Mouse (Mus musculus) layer of hippocampus, adult 8-10 months (tissue): ENCODE data around the gene Mettl8. TPM values are rescaled to one million over a fixed set of nuclear protein-coding genes. Genes with fewer than 3 reads are reported as not detected.

Experiments used
- DNase-seq, 2 experiments: peaks; one replicate each; pipeline ENCODE4 v3.0.0; 2022; ENCODE audit warnings: low spot score in 2 of 2
- total RNA-seq, 4 experiments: library from RNA; stranded (reverse); gene quantifications; 2 replicates each; pipeline ENCODE4 v1.2.4; 2022

Gene Mettl8
- total RNA-seq, 4 experiments from 2014 or later: 13.1 to 21.5 (median 15.1) TPM

DNA sequence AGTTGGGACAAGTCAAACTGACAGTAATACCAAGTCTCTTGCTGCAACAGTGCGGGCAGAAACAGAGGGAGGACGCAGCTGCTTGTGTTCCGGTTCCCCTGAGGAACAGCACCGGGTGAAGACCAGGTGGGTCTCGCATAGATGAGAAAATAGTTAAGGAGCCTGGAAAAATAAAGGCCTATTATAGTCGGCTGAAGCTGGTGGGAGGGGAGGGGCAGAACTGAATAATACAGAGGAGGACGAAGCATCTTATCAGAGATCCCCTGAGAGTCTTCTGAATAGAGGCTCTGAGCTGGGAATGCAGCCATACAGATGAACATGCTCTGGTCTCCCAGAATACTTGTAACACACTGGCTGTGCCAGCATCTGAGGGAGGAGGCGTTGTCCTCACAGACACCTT is 21.4 kb downstream of the Mettl8 start:
- DNase-seq: no peak

DNA sequence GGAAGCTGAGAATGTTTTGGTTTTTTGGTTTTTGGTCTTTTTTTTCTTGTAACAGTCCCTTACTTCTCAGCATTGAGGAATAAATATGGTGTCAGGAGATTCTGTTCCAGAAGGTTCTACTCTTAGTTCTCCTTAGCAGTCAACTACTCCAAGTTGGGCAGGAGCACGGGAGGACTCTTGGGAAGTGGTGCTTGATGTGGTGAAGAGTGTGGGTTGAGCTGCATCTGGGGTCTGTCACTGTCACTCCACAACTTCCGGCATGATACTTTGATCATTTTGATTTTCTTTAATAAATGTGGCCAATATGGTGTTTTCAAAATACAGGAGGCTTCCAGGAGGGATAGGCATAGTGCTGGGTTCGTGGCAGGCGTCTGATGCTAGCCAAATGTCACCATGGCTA is 22.4 kb downstream of the Mettl8 start:
- DNase-seq: no peak

DNA sequence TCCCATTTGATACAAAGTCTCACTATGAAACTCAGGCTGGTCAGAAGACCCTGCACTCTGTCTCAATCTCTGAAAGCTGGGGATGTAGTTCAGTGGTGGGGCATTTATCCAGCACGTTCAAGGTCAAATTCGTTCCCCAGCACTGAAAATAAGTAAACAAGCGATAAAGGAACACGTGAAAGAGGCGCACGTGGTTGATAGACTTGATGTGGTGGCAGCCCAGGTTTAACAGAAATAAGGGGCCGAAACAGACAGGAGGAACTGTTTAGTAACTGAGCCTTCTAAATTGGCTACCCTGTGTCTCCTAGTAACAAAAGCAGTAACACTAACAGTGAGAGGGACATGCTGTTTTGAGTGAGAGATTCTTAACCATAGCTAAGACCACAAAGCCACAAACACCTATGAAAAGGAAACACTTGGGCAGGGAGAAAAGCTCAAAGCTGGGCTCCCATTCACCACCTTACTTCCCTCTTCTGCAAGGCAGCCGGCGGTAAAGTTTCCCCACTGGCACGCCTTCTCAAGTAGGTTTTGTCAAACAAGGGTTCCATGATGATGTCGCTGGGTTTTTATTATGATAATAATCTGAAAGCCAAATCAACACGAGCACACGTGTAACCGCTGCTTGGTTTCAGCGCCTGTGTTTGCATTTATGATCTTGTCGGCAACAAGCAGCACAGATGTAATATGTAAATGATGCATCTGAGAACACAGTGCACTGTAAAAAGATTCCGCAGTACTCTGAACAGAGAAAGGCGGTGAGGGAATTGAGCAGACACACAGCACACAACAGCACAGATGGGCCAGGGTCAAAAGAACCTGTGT is 23.2 kb downstream of the Mettl8 start:
- DNase-seq: no peak

DNA sequence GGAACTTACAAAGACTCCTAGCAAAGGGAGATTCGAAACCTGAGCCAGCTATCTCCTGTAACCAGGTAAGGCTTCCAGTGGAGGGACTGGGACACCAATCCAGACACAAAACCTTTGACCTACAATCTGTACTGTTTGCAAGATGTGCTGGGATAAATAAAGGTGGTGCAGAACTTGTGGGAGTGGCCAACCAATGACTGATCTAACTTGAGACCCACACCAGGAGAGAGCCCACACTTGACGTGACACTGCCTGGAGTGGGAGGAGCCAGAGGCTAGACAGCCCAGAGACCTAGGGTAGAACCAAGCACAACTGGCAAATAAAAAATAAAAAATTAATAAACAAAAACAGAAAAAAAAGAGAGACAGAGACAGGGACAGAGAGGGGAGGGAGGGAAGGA is 24.7 kb downstream of the Mettl8 start:
- no peak for DNase-seq

DNA sequence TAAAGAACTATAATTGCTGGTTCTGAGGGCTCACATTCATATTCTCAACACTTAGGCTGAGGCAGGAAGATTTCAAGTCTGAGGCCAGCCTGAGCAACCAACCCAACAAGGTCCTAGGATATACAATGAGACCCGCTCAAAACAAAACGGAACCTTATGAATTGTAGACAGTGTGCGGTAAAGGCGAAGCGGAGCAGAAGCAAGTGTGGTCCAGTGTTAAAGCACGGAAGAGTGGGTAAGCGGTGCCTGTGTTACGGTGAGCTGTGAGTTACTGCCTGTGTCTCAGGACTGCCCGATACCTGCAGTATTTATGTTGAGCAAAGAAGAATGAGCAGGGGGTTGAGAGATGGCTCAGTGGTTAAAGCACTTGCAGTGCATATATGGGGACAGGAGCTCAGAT is 27.8 kb downstream of the Mettl8 start:
- no peak for DNase-seq

DNA sequence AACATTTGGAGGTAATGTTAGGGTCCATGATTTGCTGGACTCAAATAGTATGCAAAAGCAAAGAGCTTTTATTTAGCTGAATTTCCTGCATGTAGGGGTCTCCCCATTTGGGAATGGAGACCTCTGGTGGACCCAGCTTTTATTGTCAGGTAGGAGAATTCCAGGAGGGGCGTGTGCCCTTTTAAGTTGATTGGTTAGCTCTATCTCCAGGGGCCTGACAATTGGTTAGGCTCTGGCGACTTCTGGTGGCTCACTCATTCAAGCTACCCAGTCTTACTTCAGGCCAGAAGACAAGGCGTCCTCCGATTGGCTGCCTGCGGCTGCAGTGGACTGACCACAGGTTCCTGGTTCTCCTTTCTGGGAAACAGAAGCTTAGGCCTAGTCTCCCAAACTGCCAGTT is 28.6 kb downstream of the Mettl8 start:
- DNase-seq: no peak

DNA sequence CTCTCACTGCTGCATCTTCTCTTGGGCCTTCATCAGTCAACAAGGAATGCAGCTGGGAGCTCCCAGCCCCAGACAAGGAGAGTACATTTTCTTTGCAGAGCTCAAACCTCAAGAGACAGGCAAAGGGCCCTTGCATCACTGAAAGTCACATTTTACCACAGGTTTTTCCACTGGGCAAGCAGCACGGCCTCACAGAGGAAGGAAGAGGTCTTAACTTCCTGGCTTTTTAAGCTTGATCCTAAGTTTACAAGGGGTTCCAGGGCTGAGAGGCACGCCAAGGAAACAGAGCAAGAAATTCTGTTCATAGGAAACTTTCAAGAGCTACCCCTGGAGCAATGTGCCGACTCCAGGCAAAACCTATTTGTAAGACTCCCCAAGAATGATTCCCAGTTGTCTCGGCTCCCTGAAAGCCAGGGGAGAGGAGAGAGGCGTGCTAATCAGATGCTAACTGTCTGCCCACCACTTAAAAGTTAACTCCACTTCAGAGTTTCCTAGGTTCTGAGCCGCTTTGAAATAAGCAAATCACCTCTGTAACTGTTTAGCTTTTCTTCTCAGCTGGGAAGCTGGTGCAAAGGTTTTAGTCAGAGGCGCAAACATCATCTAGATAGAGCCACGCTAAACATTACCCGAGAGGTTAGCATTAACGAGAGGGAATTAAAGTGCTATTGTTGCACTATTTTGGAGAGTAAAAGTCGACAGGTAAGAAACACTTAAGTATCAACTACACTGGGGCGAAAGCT is 29.6 kb downstream of the Mettl8 start:
- no peak for DNase-seq

DNA sequence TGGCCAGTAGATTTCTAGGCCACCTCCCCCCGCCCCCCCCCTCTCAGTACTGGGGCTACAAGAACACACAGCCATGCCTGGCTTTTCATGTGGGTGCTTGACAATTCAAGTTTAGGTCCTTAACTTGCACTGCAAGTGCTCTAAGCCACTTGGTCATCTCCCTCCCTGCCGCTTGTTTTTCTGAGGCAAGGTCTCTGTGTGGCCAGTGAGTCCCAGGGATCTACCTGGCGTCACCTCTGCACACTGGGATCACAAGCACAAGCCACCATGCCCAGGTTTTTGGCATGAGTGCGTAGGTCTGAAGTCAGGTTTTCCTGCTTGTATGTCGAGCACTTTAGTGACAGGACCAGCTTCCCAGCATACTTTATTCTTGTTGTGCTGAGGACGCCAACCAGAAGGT is 31.4 kb downstream of the Mettl8 start:
- no peak for DNase-seq

DNA sequence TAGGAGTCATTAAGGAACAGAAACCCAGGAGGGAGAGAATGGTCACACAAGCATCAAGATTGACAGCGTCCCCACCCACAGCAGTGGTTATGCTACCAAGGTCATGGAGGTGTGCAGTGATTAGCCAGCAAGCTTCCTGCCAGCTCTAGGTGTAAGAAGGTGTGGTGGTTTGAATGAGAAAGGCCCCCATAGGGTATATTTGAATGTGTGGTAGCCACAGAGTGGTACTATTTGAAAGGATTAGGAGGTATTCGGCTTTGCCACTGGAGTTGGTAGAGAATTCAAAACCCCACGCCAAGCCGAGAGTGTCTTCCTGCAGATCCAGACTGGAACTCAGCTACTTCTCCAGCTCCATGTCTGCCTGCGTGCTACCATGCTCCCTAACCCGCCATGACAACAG is 32.4 kb downstream of the Mettl8 start:
- DNase-seq: no peak

DNA sequence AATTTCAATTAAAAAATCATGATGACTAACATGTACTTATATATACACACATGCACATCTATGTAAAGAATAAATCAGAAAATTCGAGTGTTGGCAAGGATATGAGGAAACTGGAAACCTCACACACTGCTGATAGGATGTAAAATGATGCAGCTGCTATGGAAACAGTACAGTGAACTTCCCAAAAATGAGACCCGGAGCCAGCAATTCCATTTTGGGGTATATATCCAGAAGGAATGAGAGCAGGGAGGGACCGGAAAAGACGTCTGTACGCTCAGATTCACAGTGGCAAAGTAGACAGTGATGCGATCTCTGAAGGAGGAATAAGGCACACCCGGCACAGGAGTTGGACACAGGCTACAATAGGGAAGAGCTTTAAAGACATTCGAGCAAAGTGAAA is 34.7 kb downstream of the Mettl8 start:
- DNase-seq: no peak

DNA sequence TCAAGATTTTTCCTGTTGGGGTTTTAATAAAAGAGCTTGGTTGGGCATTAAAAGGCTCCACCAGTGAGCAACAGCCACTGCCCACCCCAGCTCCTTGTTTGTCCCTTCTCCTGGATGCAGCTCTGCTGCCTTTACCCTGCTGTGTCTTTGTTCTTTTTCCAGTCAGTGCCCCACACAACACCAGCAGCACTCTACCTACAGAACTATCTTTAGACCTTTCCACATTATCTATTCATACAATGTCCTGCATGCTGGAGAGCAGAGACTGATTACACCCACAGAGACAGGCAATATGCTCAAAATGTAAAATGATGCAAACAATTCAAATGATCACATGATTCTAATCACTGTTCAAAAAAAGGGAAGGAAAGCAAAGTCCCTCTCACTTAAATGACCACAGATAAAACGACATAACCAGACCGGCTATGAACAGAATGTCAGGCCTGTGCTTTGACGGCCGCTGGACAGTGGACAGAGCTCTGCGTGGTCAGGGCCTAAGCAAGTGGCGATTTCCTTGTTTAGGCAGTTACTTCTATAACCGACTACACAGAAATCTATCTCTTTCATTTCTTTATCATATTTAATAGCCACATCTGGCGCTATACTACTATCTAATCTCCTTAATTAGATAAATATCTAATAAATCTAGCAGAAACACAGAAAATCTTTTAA is 35.5 kb downstream of the Mettl8 start:
- no peak for DNase-seq

DNA sequence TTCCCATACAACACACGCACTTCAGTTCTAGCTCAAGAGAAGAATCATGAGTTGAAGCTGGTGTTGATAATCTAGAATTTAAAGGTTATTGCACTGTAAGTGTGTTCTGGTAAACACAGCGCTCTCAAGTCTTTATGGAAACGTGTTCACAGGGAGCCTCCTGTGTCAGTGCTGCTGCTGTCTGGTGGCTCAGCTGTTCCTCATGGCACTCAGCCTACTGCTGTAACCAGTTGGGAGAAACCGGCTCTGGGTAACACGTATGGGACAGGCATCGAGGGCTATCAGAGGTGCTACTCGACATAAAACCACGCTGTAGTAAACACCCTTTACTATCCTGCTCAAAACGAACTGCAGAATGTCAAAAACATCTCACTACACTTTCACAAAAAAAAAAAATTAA is 36.1 kb downstream of the Mettl8 start:
- peak in 1 of 2 experiments; percentile 30 for DNase-seq

DNA sequence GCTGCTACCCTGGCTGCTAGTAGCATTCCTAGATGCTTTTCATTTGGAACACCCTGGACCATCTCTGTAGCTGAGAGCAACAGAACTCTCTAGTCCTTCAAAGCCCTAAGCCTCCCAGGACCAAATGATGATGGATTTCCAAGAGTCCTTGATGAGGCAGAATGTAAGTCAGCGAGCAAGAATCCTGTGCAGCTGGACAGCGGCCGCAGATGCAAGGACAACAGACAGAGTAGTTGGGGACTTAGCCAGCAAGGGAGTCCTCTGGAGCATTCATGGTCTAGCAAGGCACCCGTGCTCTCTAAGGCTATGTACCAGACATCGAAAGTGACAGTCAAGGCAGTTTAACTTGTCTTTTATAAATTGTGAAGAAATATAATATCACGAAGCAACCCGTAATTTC is 41.9 kb downstream of the Mettl8 start:
- no peak for DNase-seq

DNA sequence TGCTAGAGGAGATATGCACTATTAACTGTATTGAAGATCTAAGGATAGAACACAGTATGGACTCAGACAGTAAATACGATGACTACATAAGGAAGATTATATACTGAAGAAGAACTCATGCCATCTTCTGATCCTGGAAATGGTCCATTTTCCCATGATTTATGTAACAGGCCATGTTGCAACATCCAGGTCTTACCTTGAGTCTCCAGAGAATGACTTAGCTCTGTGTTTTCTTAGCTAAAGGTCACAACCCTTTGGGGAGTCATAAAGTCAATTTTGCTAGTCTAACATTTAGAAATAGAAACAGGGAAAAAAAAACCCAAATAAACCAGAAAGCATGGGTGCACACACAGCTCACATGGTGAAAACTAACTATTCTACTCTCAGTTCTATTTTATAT is 43.6 kb downstream of the Mettl8 start:
- no peak for DNase-seq

DNA sequence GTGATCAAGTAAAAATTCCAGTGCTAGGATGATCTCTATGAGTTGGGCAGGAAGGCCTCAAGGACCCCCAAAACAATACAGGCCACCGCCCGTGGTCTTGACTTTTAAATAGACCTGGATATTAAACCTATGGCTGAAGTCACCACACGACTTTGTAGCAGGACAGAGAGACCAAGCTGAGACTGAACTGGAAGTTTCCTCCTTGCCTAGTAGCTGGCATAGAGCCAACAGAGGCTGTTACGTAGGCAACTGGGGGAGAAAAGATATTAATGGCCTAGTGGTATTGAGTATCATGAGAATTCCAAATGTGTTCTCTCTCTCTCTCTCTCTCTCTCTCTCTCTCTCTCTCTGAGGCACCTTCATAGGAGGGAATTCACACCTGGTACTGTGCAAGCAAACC is 51.0 kb downstream of the Mettl8 start:
- DNase-seq: no peak

DNA sequence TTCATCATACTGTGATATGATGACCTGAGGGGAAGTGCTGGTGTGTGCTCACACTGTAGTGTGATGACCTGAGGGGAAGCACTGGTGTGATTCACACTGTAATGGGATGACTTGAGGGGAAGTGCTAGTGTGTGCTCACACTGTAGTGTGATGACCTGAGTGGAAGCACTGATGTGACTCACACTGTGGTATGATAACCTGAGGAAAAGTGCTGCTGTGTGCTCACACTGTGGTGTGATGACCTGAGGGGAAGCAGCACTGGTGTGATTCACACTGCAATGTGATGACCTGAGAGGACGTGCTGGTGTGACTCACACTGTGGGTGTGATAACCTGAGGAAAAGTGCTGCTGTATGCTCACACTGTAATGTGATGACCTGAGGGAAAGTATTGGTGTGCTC is 52.9 kb downstream of the Mettl8 start:
- DNase-seq: no peak

DNA sequence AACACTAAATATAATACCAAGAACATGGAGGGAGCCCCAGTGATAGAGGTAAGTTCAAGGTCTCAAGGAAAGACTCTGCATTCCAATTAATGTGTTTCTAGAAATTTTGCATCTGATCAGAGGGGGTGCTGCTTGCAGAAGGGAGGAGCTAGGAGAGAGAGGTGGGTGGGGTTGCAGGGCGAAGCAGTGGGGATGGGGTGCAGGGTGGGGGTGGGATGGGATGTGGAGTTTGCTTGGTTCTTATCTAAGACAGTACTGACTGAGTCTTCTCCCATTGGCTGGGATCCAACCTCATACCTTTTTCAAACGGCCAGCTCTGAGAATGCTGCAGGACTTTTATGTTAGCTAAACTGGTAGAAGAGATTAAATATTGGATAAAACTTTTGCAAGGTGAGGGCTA is 56.6 kb downstream of the Mettl8 start:
- no peak for DNase-seq

DNA sequence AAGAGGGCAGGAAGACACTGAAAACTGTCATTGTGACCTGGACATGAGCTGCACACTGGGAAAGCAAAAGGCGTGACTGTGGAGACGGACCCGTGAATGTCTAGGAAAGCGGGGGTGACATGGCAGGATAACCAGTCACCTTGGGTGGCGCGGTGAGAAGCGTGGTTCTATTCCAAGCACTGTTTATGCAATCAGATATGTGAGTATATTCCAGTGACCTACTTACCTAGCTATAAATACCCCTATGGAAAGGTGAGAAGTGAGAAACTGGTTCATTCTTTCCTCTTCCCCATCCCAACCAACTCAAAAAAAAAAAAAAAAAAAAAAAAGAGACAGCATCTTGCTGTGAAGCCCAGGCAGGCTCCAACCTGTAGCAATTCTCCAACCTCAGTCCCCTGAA is 58.9 kb downstream of the Mettl8 start:
- no peak for DNase-seq

DNA sequence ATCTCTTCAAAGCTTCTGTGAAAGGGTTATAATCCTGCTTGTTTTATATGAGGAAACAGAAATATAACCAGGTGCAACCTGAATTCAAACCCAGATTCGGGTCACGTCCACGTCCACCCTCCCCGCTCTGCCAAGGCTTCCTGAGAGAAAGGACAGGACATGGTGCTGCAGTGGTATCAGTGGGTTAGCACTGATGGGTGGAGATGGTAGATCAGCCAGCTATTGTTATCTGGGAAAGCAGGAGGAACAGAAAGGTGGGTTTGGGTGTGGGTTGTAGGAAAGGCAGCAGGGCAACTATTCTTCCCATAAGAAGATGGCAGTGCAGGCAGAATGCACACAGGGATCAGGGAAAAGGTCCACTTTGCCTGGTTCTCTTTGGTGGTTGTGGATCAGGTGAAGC is 59.5 kb downstream of the Mettl8 start:
- no peak for DNase-seq

DNA sequence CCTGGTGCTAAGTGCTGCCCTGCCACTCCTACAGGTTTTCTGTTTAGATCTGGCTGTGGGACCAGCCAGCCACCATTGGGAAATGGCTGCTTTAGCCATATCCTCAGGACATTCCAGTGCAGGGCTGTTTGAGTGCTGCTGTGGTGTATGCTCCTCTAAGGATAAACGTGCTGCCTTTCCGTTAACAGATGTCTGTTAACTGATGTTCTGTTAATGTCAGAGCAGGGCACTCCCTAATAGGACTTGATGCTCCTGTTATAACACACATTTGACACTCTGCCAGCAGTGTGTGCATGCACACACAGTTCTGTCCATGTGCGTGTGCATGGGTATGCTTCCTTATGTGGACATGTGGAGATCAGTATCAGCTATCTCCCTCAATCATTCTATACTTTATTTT is 61.6 kb downstream of the Mettl8 start:
- no peak for DNase-seq

DNA sequence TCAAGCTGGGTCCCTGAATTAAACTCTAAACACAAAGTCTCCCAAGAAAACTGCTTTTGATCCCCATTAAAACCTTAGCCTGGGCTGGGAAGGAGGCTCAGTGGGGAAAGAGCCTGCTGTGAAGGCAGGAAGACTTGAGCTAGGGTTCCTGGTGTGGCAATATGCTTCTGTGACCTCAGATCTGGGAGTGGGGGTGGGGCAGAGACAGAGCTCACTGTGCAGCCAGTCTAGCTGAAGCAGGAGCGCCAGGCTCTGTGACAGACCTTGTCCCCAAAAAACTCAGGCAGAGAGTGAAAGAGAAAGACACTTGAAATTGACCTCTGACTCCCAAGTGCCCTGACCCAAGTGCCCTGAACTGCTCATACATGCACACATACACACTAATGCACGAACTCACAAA is 62.7 kb downstream of the Mettl8 start:
- no peak for DNase-seq

DNA sequence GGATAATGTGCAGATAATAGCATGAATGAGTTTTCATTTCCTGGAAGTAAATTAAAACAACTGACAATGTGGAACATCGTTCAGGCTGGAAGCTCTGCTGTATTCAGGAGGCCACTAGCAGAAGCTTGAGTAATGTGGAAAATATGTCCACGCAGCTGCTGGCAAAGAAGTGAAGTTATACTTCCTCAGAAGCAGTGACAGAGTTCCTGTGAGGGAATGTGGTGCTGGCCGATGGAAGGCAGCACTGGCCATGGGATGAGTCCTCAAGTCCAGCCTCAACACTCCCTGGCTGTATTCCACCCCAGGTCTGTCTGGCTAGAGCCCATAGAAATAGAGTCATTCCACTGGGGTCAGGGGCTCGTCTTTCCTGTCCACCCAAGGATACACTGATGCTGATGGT is 65.2 kb downstream of the Mettl8 start:
- no peak for DNase-seq
